Mouse (Mus musculus) heart, embryonic 10.5 days (tissue): ENCODE data around the gene Slit2. TPM values are rescaled to one million over a fixed set of nuclear protein-coding genes. Genes with fewer than 3 reads are reported as not detected.

Experiments
- DNase-seq: peaks from one replicate; pipeline ENCODE4 v3.0.0-alpha.2; 2017; ENCODE audit warnings: low spot score
- H3K27ac ChIP-seq: fragments of 300-500 bp; sonication (generic); 2 replicates; pipeline ENCODE4 v1.5.1; 2016; ENCODE audit warnings: mild to moderate bottlenecking
- H3K27me3 ChIP-seq: fragments of 300-500 bp; sonication (generic); 2 replicates; pipeline ENCODE4 v1.6.1; 2016; ENCODE audit warnings: mild to moderate bottlenecking; ENCODE audit not compliant: poor library complexity, insufficient read depth, severe bottlenecking
- H3K36me3 ChIP-seq: fragments of 300-500 bp; sonication (generic); 2 replicates; pipeline ENCODE4 v1.6.1; 2016; ENCODE audit warnings: mild to moderate bottlenecking, moderate library complexity
- H3K4me1 ChIP-seq: fragments of 300-500 bp; sonication (generic); 2 replicates; pipeline ENCODE4 v1.6.1; 2016; ENCODE audit warnings: mild to moderate bottlenecking
- H3K4me3 ChIP-seq: fragments of 300-500 bp; sonication (generic); 2 replicates; pipeline ENCODE4 v1.5.1; 2016; ENCODE audit warnings: mild to moderate bottlenecking, moderate library complexity
- H3K9me3 ChIP-seq: fragments of 300-500 bp; sonication (generic); 2 replicates; pipeline ENCODE4 v1.6.1; 2016; ENCODE audit warnings: mild to moderate bottlenecking, moderate library complexity
- WGBS: fragments of 180-500 bp; shearing (Covaris S2); methylation state at CpG from one replicate; pipeline ENCODE4 v1.1.7; 2016; 5-methylcytosine and 5-hydroxymethylcytosine counted together
- polyA plus RNA-seq: library from polyadenylated mRNA; unstranded; fragments of >200 nt; fragmentation: Nextera tagmentation; extraction: Ambion mirVana; gene quantifications from 2 replicates; pipeline ENCODE4 v1.2.1, GENCODE M21; 2016

Slit2 gene
- 24.9 and 50.6 TPM in 2 replicates for polyA plus RNA-seq

DNA sequence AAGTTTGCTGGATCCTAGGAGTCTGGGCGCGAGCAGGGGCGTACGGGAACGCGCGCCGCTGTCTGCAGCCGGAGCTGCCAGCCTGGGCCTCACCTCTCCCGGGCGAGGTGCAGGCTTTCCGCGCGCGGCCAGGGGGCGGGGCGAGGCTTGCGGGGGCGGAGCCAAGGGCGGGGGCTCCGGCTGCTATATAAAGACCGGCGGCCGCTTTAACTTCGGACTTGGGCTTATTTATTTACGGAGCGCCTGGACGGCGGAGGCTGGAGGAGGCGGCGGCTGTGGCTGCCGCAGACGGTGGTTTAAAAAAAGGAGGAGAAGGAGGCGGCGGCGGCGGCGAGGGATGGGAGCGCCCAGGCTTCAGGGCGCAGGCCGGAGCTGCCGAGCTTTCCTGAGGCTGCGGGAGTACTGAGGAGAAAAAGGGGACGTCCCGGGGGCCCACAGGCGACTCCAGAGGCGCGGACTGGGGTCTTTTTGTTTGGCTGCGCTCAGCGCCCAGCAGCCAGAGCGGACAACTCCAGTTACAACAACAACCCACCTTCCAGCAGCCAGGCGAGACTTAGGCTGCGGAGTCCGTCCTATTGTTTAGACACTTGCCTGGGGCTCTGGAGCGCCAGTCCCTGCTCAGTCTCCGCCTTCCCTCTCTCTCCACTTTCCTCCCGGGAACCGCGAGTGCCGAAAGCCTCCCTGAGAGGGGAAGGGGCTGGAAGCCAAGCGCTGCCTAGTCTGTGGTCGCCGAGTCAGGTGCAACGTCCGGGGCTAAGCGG lies at the start of gene Slit2:
Gene Slit2 (plus strand): TSS at position 198 of the 761 bp plus-strand sequence.
- Histone ChIP-seq H3K27ac (peak within 1 kb of the TSS; percentile 81), H3K4me1 (peaks cover 25% of the 10 kb centered on the region), H3K27me3 (peaks cover 11% of the 10 kb centered on the region), H3K9me3 (no peaks in the 10 kb centered on the region), H3K36me3 (no peaks in the 10 kb centered on the region), H3K4me3 (peak within 1 kb of the TSS; percentile 80)
- peak; percentile 92 for DNase-seq
- under 1% methylated on average over 64 of the region's 66 CpGs for WGBS

DNA sequence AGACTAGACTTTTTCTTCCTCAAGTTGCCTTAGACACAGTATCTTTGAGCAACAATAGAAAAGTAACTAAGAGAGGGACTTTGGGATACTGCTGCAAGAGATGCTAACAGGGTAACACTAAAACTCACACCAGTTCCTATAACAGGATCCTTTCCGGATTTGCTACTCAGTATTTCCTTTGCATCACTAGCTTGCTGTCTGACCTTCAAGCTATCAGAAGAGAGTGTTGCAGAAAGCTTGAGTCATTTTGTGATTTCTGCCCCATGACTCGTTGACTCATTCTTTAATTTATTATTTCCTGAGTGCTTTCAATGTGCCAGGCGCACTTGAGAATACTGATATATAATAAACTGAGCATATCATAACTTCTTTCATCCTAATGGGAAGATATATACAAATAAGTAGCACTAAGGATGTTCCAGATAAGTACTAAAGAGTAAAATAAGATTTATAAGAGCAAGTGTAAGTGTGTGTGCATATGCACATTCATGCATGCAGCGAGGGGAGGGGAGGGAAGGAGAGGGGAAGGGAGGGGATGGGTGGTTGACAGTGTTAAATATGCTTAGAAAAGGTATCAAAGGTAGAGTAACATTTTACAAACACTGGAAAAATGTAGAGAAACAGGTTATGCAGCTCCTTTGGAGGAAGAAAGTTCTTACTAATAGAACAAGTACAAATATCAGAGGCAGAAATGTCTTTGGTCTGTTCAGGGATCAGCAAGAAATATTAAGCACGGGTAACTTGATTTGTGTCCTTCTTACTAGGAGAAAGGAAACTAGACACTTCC lies 44.2 kb upstream of the Slit2 start:
- H3K4me1 ChIP-seq, result no peaks in the 10 kb centered on the region
- 77% methylated on average over 5 of the region's 5 CpGs for whole genome bisulfite sequencing
- DNase-seq, result no peak

DNA sequence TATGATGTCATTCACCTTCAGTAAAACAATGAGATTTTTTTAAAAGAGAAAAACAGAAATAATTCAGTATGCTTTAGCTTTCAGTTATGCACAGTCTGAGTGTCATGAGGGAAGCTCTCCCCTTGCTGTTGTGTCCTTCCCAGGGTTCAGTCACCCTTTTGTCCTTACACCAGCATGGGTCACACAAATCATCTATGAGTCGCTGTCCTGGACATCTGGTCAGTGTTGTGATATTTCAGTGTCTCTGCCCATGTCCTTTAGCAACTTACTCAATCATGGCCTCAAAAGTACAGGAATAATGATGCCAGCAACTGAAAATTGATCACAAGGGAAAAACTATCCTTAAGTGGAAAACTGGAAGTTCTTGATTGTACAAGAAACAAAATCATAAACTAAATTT lies 26.5 kb upstream of the Slit2 start:
- WGBS, result 75% methylated on average over 1 of the region's 1 CpGs
- Histone ChIP-seq H3K27ac (no peak overlapping the region), H3K4me1 (no peaks in the 10 kb centered on the region), H3K36me3 (no peaks in the 10 kb centered on the region), H3K27me3 (no peaks in the 10 kb centered on the region), H3K9me3 (no peaks in the 10 kb centered on the region), H3K4me3 (no peak overlapping the region)
- no peak for DNase-seq

More for the DNA sequence above, 44.2 kb upstream of the Slit2 start:
- Histone ChIP-seq H3K27ac (no peak overlapping the region), H3K27me3 (no peaks in the 10 kb centered on the region), H3K36me3 (no peaks in the 10 kb centered on the region), H3K9me3 (no peaks in the 10 kb centered on the region), H3K4me3 (no peak overlapping the region)

DNA sequence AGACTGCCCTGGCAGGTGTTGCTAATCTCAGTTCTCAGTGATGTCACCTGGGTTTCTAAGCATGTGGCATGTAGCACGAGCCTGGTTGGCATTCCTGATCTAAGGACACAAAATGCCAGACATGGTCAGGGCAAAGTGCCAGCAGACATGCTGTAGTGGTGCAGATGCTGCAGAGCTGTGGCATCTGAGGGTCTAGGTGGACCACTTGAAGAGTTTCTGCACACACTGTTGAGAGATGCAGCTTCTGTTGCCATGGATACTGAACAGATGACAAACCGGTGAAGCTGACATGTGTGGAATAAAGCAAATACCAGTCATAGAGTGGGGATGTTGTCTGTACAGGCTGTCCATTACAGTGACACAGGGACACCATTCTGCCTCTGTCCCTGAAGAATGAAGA lies 7.1 kb upstream of the Slit2 start:
- H3K4me3 ChIP-seq, result no peak overlapping the region
- no peaks in the 10 kb centered on the region for H3K9me3 ChIP-seq
- H3K4me1 ChIP-seq, result no peaks in the 10 kb centered on the region
- 67% methylated on average over 2 of the region's 2 CpGs for WGBS
- no peak overlapping the region for H3K27ac ChIP-seq
- no peaks in the 10 kb centered on the region for H3K27me3 ChIP-seq
- no peak for DNase-seq
- no peaks in the 10 kb centered on the region for H3K36me3 ChIP-seq

DNA sequence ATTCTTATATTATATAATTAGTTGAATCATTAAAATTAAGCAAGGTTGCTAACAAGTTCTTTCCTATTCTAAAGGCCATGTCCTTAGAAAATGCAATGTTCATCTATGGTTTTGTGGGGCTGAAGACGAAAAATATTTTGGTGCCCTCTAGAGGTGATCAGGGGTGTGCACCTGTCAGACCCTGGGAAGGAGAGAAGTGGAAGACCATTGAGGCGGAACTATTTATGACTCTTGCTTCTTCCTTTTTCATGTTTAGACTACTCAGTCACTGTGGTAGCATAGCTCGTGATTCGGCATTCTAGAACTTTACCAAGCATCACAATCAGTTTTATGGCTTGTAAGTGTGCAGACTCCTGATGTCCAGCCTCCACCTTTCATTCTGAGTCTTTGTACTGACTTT lies 3.6 kb upstream of the Slit2 start:
- no peak overlapping the region for H3K27ac ChIP-seq
- 37% methylated on average over 4 of the region's 4 CpGs for WGBS
- no peaks in the 10 kb centered on the region for H3K36me3 ChIP-seq
- no peak overlapping the region for H3K4me3 ChIP-seq
- peaks cover 14% of the 10 kb centered on the region for H3K4me1 ChIP-seq
- no peak for DNase-seq
- no peaks in the 10 kb centered on the region; the same call in 1 of the 2 replicates for H3K27me3 ChIP-seq
- no peaks in the 10 kb centered on the region for H3K9me3 ChIP-seq

DNA sequence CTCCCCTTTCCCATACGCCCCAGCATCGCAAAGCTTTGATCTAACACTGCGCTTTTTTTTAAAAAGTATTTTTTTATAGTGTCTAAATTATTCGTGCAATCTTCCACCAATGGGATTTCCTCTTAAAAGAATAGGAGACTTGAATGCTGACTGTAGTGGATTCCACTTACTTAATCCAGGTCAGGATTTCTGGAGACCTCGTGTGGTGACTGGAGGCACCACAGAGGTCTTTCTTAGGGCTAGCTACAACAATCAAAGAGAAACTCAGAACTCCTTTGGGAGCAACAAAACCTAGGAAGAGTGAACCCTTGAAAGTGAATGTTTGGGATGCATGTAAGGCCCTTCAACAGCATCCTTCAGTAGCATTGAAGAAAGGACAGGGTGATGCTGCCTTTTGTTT lies 2.5 kb upstream of the Slit2 start:
- H3K36me3 ChIP-seq, result no peaks in the 10 kb centered on the region
- peaks cover 8% of the 10 kb centered on the region for H3K27me3 ChIP-seq
- H3K27ac ChIP-seq, result no peak overlapping the region
- no peaks in the 10 kb centered on the region for H3K9me3 ChIP-seq
- H3K4me3 ChIP-seq, result no peak overlapping the region
- 34% methylated on average over 5 of the region's 5 CpGs for WGBS
- no peak for DNase-seq
- H3K4me1 ChIP-seq, result peaks cover 25% of the 10 kb centered on the region

DNA sequence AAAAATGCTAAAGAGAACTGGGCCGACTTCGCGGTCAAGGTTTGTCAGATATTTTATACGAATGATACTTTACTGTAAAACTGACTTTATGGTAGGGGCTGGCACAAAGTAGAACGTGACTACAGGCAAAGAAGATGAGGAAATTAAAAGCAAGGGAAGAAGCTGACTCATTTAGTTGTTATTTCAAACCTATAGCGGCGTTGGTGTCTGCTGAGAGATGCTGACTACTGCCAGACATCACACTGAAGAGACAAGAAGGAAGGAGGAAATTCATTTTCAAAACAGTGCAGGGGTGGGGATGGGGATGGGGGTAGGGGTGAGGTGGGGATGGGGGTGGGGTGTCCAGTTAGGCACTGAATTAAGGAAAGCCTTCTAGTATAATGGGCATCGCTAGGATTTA lies 987 bp upstream of the Slit2 start:
- no peaks in the 10 kb centered on the region for H3K9me3 ChIP-seq
- no peak for DNase-seq
- H3K36me3 ChIP-seq, result no peaks in the 10 kb centered on the region
- peaks cover 11% of the 10 kb centered on the region for H3K27me3 ChIP-seq
- no peak overlapping the region for H3K27ac ChIP-seq
- WGBS, result 52% methylated on average over 8 of the region's 8 CpGs
- H3K4me1 ChIP-seq, result peaks cover 25% of the 10 kb centered on the region
- peak overlapping the region; percentile 80 for H3K4me3 ChIP-seq

DNA sequence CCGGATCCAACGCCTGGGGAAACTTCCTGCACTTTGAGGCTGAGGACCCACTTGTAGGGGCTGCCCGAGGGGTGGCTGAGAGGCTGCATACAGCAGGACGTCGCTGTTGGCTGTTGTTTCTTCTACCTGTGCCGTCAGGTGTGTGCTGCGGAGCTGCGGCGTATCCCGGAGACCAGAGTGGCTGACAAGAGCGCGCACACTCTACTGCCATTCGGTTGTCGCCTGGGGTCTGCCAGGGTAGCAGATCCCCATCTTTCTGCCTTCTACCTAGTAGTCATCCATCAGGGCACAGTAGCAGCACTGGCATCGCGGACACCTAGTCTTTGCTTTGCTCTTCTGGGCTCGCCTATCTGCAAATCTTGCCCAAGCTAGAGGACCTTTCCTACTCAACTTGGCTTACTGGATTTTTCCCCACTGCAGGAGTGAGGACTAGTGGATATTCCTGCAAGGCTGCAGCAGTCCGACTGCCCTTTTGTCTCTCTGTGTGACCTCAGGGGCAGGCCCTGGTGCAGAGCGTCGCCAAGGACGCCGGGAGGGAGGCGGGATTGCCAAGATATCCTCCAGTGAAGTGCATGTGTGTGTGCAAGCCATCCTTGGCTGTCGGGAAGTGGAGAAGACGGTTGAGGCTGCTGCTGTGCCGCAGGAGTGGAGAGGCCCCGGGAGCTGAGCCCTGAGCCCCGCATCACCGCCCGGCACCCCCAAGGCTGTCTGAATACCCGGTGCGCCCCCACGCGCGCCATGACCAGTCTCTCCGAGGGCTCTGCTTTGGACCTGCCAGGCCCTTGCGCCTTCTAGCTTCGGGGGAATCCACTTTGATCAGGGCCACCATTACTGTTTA lies 1.0 kb downstream of the Slit2 start:
- no peaks in the 10 kb centered on the region for H3K9me3 ChIP-seq
- peaks cover 25% of the 10 kb centered on the region for H3K4me1 ChIP-seq
- WGBS, result under 1% methylated on average over 38 of the region's 38 CpGs
- peaks cover 11% of the 10 kb centered on the region for H3K27me3 ChIP-seq
- no peaks in the 10 kb centered on the region for H3K36me3 ChIP-seq
- peak overlapping the region; percentile 80 for H3K4me3 ChIP-seq
- peak; percentile 80 for DNase-seq
- peak overlapping the region; percentile 81 for H3K27ac ChIP-seq

DNA sequence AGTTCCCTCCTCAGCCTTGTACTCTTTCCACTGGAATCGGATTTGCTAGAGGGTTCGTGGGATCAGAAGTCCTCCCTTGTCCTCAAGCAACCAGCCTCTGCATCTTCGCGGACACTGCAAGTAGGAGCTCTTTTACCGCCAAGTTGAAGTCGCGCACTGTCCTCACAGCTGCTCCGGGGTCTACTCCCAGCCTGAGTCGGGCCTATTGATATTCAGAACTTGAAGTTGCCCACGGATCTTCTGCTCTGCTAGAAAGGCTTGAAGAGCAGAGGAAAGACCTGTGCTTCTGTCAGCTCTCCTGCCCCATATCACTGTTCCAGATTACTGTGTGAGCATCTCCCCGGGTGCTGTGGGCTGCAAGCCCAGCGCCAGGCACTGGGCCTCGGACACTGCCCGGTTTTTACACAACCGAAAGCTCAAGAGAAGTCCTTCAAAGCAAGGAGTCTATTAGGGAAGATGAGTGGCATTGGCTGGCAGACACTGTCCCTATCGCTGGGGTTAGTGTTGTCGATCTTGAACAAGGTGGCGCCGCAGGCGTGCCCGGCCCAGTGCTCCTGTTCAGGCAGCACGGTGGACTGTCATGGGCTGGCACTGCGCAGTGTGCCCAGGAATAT lies 1.8 kb downstream of the Slit2 start:
- WGBS, result under 1% methylated on average over 23 of the region's 23 CpGs
- H3K27ac ChIP-seq, result peak overlapping the region; percentile 81; the same call in 1 of the 2 replicates
- peak overlapping the region; percentile 80 for H3K4me3 ChIP-seq
- no peaks in the 10 kb centered on the region for H3K36me3 ChIP-seq
- H3K9me3 ChIP-seq, result no peaks in the 10 kb centered on the region
- peaks cover 11% of the 10 kb centered on the region for H3K27me3 ChIP-seq
- H3K4me1 ChIP-seq, result peaks cover 25% of the 10 kb centered on the region
- DNase-seq, result no peak

DNA sequence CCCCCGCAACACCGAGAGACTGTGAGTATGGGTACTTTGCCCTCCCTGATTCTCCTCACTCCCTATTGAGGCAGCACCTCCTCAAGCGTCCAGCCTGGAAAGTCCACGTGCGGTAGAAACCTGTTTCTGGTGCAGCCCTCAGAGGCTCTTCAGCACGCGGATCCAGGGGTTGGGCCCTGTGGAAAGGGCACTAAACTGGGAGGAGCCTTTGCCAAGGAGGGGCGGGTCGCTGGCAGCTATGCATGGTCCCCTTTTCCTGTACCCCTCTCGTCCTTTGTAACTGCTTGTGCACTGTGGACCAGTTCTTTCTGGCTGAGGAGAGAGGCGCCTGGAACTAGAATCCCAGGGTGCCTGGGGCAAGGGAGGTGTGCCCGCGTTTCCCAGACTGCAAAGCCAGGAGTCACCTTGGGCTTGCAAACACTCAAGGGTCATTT lies 2.3 kb downstream of the Slit2 start:
- H3K4me1 ChIP-seq, result peaks cover 25% of the 10 kb centered on the region
- H3K36me3 ChIP-seq, result no peaks in the 10 kb centered on the region
- DNase-seq, result peak; percentile 76
- H3K4me3 ChIP-seq, result peak overlapping the region; percentile 80
- H3K9me3 ChIP-seq, result no peaks in the 10 kb centered on the region
- WGBS, result 0% methylated on average over 13 of the region's 13 CpGs
- peak overlapping the region; percentile 81; the same call in 1 of the 2 replicates for H3K27ac ChIP-seq
- H3K27me3 ChIP-seq, result peaks cover 11% of the 10 kb centered on the region

DNA sequence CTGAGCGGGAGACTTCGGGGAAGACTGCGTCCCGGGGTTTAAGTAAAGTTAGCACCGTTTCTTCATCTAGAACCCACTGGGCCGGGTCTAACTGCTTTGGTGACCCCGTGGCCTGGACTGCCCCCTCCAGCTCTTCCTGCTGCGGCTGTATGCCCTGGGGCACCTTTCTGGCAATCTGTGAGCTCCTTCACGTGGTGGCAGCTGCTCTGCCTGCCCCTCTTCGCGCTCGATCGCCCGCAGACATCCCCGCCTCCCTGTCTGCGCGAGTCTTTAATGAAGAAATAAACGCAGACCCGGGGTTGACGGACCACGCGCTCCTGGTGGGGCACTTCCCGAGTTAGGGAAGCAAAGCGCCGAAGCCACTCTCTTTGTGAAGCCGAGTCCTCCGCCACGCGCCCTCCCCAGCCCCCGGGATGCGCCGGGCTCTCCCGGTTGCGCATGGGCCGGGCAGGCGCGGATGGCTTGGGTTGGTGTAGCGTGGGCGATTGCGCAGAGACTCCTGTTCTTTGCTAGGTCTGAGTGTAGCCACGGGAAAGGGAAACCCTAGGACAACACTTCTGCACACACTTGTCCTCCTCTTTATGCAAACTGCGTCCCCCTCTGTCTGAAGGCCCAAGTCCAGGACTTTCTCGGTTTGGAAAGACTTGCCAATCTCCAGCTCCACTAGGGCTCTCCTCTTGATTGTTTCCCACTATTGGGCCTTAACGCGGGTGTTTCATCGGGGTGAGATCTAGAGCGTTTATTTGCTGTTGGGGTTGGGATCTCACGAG lies 3.1 kb downstream of the Slit2 start:
- H3K27ac ChIP-seq, result peak overlapping the region; percentile 81
- under 1% methylated on average over 48 of the region's 48 CpGs for WGBS
- no peaks in the 10 kb centered on the region for H3K36me3 ChIP-seq
- H3K9me3 ChIP-seq, result no peaks in the 10 kb centered on the region
- peak overlapping the region; percentile 80 for H3K4me3 ChIP-seq
- H3K27me3 ChIP-seq, result peaks cover 11% of the 10 kb centered on the region
- no peak for DNase-seq
- peaks cover 25% of the 10 kb centered on the region for H3K4me1 ChIP-seq

DNA sequence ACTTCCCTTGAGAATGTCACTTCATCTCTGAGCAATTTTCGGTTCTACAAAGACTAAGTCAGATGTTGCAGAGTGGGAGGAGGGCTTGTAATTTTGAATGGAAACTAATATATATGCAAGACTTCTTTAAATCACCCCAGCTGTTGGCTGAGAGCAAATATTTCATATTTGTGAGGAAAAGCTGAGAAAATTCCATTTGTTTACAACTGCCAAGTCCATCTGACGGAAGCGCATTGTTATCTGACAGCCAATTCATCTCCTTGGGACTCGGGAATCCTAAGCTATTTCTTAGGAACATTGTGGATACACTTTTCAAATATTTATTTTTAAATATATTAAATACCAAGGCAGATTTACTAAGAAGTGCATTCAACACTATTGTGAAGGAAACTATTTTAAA lies 8.0 kb downstream of the Slit2 start:
- DNase-seq, result no peak
- H3K4me3 ChIP-seq, result no peak overlapping the region
- 79% methylated on average over 4 of the region's 4 CpGs for WGBS
- H3K36me3 ChIP-seq, result peaks cover 3% of the 10 kb centered on the region; the same call in 1 of the 2 replicates
- H3K27ac ChIP-seq, result no peak overlapping the region
- H3K27me3 ChIP-seq, result no peaks in the 10 kb centered on the region; the same call in 1 of the 2 replicates
- no peaks in the 10 kb centered on the region for H3K9me3 ChIP-seq
- H3K4me1 ChIP-seq, result no peaks in the 10 kb centered on the region
